Mouse (Mus musculus): ENCODE data around the gene Atp6v0d1. TPM values are rescaled to one million over a fixed set of nuclear protein-coding genes. Genes with fewer than 3 reads are reported as not detected.

Atp6v0d1 gene
- polyA plus RNA-seq, 2 experiments = 40.1 to 46.3 TPM

GRCm38 (mm10) chr8:105575538-105575937 is 9.7 kb upstream of the Atp6v0d1 start:
- TF ChIP-seq CTCF (IDR thresholded peaks at IDR 0.05; ENCODE audit: low read depth) (no peak), EP300 (IDR thresholded peaks at IDR 0.05; ENCODE audit: low read depth) (no peak)
- no peak for ATAC-seq (ENCODE audit: insufficient read depth)
- no peaks in the 10 kb centered on the region for H3K27me3 ChIP-seq (ENCODE audit: control insufficient read depth, insufficient read depth, low read length)
- H3K36me3 ChIP-seq (replicated peaks; ENCODE audit: control insufficient read depth, insufficient read depth, low read depth) = no peaks in the 10 kb centered on the region
- H3K4me3 ChIP-seq (ENCODE audit: insufficient read depth in 1 of 2, low read depth in 2 of 2, low read length in 2 of 2) = no peak overlapping the region
- 70% methylated on average over 3 of the region's 3 CpGs for WGBS (ENCODE audit: insufficient replicate concordance)
- DNase-seq (ENCODE audit: low read depth in 3 of 3, low spot score in 3 of 3) = no peak
- no peak overlapping the region for H3K9ac ChIP-seq (replicated peaks)
- H3K4me2 ChIP-seq (ENCODE audit: low read depth) = no peak overlapping the region
- H3K9me3 ChIP-seq (ENCODE audit: control insufficient read depth, low read length) = no peaks in the 10 kb centered on the region
- no peak overlapping the region for H3K27ac ChIP-seq
- no peaks in the 10 kb centered on the region; a peak in 1 of 4 replicates for H3K4me1 ChIP-seq (replicated peaks; ENCODE audit: control insufficient read depth in 2 of 2, insufficient read depth in 2 of 2, low read length in 1 of 2)

- no peaks in the 10 kb centered on the region for H3K27me3 ChIP-seq (ENCODE audit: control insufficient read depth, insufficient read depth, low read length)
- H3K27ac ChIP-seq = no peak overlapping the region
- H3K9ac ChIP-seq (replicated peaks) = no peak overlapping the region
- TF ChIP-seq CTCF (IDR thresholded peaks at IDR 0.05; ENCODE audit: low read depth) = no peak
- TF ChIP-seq EP300 (IDR thresholded peaks at IDR 0.05; ENCODE audit: low read depth) = no peak
- H3K4me3 ChIP-seq (ENCODE audit: insufficient read depth in 1 of 2, low read depth in 2 of 2, low read length in 2 of 2) = no peak overlapping the region
- no peaks in the 10 kb centered on the region for H3K9me3 ChIP-seq (ENCODE audit: control insufficient read depth, low read length)
- H3K36me3 ChIP-seq (replicated peaks; ENCODE audit: control insufficient read depth, insufficient read depth, low read depth) = no peaks in the 10 kb centered on the region
- ATAC-seq (ENCODE audit: insufficient read depth) = no peak
- 48% methylated on average over 6 of the region's 6 CpGs for WGBS (ENCODE audit: insufficient replicate concordance)
- no peak overlapping the region for H3K4me2 ChIP-seq (ENCODE audit: low read depth)
- H3K4me1 ChIP-seq (replicated peaks; ENCODE audit: control insufficient read depth in 2 of 2, insufficient read depth in 2 of 2, low read length in 1 of 2) = no peaks in the 10 kb centered on the region
- no peak for DNase-seq (ENCODE audit: low read depth in 3 of 3, low spot score in 3 of 3)
Observed at GRCm38 (mm10) chr8:105574741-105575140, 8.9 kb upstream of the Atp6v0d1 start.

DNA sequence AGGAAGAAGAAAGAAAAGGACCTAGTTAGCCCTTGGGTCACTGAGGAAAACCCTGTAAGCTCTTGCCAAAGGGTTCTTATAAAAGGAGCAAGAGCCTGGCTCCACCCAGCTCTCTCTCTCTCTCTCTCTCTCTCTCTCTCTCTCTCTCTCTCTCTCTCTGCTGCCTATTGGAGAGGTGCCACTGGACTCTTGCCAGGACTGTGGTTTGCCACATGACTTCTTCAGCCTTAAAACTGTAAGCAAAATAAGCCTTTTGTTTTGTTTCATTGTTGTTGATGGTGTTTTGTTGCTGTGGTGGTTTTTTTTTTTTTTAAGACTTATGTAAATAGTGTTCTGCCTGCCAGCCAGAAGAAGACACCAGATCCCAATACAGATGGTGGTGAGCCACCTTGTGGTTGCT is 7.6 kb upstream of the Atp6v0d1 start:
- no peak for ATAC-seq (ENCODE audit: insufficient read depth)
- Histone ChIP-seq H3K4me1 (replicated peaks; ENCODE audit: control insufficient read depth in 2 of 2, insufficient read depth in 2 of 2, low read length in 1 of 2) (no peaks in the 10 kb centered on the region), H3K27me3 (ENCODE audit: control insufficient read depth, insufficient read depth, low read length) (no peaks in the 10 kb centered on the region), H3K4me3 (ENCODE audit: insufficient read depth in 1 of 2, low read depth in 2 of 2, low read length in 2 of 2) (no peak overlapping the region), H3K27ac (no peak overlapping the region), H3K9me3 (ENCODE audit: control insufficient read depth, low read length) (no peaks in the 10 kb centered on the region), H3K36me3 (replicated peaks; ENCODE audit: control insufficient read depth, insufficient read depth, low read depth) (no peaks in the 10 kb centered on the region), H3K4me2 (ENCODE audit: low read depth) (no peak overlapping the region), H3K9ac (replicated peaks) (no peak overlapping the region)
- TF ChIP-seq CTCF (IDR thresholded peaks at IDR 0.05; ENCODE audit: low read depth) (no peak), EP300 (IDR thresholded peaks at IDR 0.05; ENCODE audit: low read depth) (no peak)
- DNase-seq (ENCODE audit: low read depth in 3 of 3, low spot score in 3 of 3) = no peak

GRCm38 (mm10) chr8:105571810-105572209 is 6.0 kb upstream of the Atp6v0d1 start:
- TF ChIP-seq EP300 (IDR thresholded peaks at IDR 0.05; ENCODE audit: low read depth) (no peak), CTCF (IDR thresholded peaks at IDR 0.05; ENCODE audit: low read depth) (no peak)
- H3K4me1 ChIP-seq (replicated peaks; ENCODE audit: control insufficient read depth in 2 of 2, insufficient read depth in 2 of 2, low read length in 1 of 2) = peaks cover 4 to 5% of the 10 kb centered on the region in 2 experiments
- no peak overlapping the region for H3K27ac ChIP-seq
- DNase-seq (ENCODE audit: low read depth in 3 of 3, low spot score in 3 of 3) (no peak), ATAC-seq (ENCODE audit: insufficient read depth) (no peak)
- no peaks in the 10 kb centered on the region for H3K9me3 ChIP-seq (ENCODE audit: control insufficient read depth, low read length)
- no peak overlapping the region for H3K4me3 ChIP-seq (ENCODE audit: insufficient read depth in 1 of 2, low read depth in 2 of 2, low read length in 2 of 2)
- H3K9ac ChIP-seq (replicated peaks) = no peak overlapping the region
- H3K27me3 ChIP-seq (ENCODE audit: control insufficient read depth, insufficient read depth, low read length) = no peaks in the 10 kb centered on the region; the same call in 1 of the 2 replicates
- 76% methylated on average over 9 of the region's 9 CpGs for WGBS (ENCODE audit: insufficient replicate concordance)
- H3K36me3 ChIP-seq (replicated peaks; ENCODE audit: control insufficient read depth, insufficient read depth, low read depth) = no peaks in the 10 kb centered on the region
- H3K4me2 ChIP-seq (ENCODE audit: low read depth) = no peak overlapping the region

- TF ChIP-seq CTCF (IDR thresholded peaks at IDR 0.05; ENCODE audit: low read depth) = no peak
- TF ChIP-seq EP300 (IDR thresholded peaks at IDR 0.05; ENCODE audit: low read depth) = no peak
- DNase-seq (ENCODE audit: low read depth in 3 of 3, low spot score in 3 of 3) (no peak), ATAC-seq (ENCODE audit: insufficient read depth) (no peak)
- Histone ChIP-seq H3K9me3 (ENCODE audit: control insufficient read depth, low read length) (no peaks in the 10 kb centered on the region), H3K9ac (replicated peaks) (peak overlapping the region; percentile 74), H3K27ac (peak overlapping the region; percentile 72), H3K4me2 (ENCODE audit: low read depth) (peak overlapping the region; percentile 99), H3K4me3 (ENCODE audit: insufficient read depth in 1 of 2, low read depth in 2 of 2, low read length in 2 of 2) (peak overlapping the region; percentile 63 to 85), H3K36me3 (replicated peaks; ENCODE audit: control insufficient read depth, insufficient read depth, low read depth) (no peaks in the 10 kb centered on the region; the same call in 1 of the 2 replicates), H3K4me1 (replicated peaks; ENCODE audit: control insufficient read depth in 2 of 2, insufficient read depth in 2 of 2, low read length in 1 of 2) (peaks cover 14 to 15% of the 10 kb centered on the region in 2 experiments), H3K27me3 (ENCODE audit: control insufficient read depth, insufficient read depth, low read length) (no peaks in the 10 kb centered on the region; the same call in 1 of the 2 replicates)
- WGBS (ENCODE audit: insufficient replicate concordance) = 29% methylated on average over 27 of the region's 27 CpGs
Observed at GRCm38 (mm10) chr8:105566703-105567595, 1.1 kb upstream of the Atp6v0d1 start.
